Mouse (Mus musculus): Measurements from ENCODE around the gene Ucma. TPM values are rescaled to one million over a fixed set of nuclear protein-coding genes. Genes with fewer than 3 reads are reported as not detected.
"Not testable (repeated sequence)": the region's sequence is repeated elsewhere in the genome, so short reads cannot be mapped to it uniquely, and the experiment has no call there.

Gene Ucma
- total RNA-seq (2021), result not detected

DNA sequence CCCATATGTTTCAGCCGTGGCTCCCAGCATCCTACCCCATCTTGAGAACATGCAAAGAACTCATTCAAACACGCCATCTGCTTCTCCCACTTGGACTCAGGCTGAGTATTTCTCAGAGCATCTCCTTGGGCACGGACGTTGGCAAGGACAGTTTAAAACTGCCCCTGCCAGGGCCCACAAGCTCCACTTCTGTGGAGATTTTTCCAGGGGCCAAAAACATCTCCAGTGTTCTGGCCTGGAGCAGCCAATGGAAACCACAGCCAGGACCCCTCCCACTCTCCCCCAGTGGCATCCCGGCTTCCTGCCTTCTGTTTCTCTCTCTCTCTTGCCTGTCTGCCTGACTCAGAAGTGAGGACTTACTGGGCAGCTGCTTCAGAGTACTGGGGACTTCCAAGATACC, at the start of gene Ucma:
TSS of gene Ucma (plus strand) at position 316 of the 400 bp plus-strand sequence.
- no peak for DNase-seq

DNA sequence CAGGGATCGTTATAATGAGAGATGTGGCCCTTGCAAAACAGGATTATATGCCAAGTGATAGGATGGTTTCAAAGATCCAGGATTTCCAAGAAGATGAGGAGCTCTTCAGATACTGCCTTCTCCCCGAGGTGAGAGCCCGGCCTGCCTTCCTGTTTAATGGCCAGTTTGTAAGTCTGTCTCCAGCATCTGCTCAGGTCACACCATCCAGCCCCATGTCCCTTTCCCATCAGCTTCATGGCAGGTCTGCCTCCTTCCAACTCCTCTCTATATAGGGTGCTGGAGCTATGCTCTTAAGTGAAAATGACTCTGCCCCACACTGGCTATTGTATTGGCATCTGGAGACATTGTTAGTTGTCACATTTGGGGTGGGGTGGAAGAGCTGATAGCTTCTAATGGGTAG, 48.5 kb upstream of the Ucma start:
- DNase-seq, result no peak

DNA sequence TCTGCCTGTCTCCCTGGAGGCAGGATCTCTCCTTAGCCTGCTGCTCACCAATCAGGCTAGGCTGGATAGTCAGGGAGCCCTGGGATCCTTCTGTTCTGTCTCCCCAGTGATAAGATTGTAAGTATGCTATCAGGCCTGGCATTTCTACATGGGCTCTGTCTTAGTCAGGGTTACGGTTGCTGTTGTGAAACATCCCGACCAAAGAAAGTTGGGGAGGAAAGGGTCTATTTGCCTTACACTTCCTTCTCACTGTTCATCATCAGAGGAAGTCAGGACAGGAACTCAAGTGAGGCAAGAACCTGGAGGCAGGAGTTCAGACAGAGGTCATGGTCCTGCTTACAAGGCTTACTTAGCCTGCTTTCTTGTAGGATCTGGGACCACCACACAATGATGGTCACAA, 46.7 kb upstream of the Ucma start:
- no peak for DNase-seq

DNA sequence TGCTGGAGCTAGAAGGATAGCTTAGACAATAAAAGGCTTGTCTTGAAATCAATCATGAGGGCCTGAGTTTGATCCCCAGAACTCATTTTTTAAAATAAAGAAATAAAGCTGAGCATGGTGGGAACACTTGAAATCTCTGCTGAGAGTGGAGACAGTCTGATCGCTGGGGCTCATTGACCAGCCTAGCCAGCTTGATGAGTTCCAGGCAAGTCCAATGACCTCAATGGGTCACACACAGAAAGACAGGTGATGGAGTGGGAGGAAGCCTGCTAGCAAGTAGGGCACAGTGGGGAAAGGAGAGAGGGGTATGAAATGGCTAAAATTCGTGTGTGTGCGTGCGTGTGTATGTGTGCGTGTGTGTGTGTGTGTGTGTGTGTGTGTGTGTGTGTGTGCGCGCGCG, 41.4 kb upstream of the Ucma start:
- no peak for DNase-seq

DNA sequence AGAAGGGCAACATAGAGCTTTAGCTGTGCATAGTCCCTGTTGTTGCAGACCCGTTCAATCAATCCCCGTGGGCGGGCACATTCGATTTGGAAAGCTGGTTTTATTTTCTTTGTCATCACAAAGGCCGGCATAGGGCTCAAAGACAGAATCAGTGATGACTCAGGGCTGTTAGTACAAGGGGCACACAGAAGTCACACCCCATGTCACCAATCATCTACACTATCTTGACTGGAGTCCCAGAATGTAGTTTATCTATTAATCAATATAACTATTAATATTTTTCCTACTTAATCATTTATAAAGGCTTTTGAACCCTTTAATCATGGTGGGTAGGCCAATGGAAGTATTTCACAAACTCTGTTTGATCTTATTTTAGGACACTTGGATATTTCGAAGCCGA, 38.0 kb upstream of the Ucma start:
- DNase-seq, result no peak

DNA sequence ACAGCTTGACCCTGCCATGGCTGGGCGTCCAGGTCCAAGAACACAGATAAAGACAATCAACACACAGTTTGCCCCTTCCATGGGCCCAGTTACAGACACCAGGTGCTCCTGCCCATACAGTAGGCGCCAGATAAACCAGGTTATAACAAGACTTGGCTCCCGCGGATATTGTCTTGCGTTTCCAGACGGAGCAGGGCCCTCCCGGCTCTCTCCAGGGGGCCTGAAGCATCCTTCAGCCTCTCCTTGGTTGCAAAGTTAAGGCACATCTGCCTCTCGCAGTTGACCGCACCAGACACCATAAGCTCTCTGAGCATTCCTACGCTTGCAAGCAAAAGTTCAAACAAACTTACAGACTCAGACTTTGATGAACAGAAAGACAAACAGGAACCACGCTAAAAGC, 35.1 kb upstream of the Ucma start:
- DNase-seq, result no peak

DNA sequence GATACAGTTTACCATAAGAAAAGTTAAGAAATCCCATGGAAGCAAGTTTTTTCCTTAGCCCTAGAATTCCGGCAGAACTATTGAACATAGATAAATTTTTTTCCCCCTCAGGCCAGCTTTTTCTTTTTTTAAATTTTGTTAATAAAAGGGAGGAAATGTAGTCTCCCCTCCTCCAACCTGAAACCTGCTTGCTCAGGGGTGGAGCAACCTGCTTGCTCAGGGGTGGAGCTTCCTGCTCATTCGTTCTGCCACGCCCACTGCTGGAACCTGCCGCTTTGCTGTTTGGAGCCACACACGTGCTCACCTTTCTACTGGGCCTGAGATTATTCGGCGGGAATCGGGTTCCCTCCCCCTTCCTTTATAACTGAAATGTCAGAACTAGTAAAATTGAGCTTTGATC, 26.2 kb upstream of the Ucma start:
- not testable (repeated sequence) for DNase-seq

DNA sequence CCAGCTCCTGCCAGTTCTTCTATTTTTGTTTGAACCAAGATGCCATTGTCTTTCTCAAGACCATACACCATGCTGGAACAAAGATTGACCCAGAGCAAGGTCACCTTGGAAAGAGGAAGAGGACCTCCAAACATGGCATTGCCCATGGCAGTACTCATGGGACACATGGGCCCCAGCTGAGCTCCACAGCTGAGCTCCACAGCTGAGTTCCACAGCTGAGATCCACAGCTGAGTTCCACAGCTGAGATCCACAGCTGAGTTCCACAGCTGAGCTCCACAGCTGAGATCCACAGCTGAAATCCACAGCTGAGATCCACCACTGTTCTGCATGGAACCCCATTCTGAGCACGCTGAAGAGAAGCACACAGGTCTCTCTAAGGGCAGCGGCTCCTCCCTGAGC, 24.9 kb upstream of the Ucma start:
- no peak for DNase-seq

DNA sequence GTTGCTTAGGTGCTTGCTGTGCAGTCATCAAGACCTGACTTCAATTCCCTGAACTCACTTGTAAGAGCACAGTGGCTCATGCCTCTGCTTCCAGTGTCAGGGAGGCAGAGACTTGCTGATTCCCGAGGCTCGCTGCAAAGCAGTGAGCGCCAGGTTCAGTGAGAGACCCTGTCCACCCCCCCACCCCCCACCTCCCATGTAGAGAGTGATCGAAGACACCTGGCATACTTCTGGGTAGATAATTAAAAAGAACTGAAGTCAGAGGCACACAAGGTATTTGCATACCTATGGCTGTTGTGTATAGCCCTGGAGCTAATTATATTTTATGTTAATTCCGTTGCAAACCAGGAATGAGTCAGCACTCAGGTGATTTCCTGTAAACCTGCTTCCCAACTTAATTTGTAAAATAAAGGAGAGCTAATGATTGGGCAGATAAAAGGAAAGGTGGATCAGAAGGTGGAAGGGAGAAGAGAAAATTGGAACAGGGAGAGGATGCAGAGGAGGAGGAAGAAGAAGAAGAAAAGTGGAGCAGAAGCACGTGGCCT, 21.6 kb upstream of the Ucma start:
- no peak for DNase-seq

DNA sequence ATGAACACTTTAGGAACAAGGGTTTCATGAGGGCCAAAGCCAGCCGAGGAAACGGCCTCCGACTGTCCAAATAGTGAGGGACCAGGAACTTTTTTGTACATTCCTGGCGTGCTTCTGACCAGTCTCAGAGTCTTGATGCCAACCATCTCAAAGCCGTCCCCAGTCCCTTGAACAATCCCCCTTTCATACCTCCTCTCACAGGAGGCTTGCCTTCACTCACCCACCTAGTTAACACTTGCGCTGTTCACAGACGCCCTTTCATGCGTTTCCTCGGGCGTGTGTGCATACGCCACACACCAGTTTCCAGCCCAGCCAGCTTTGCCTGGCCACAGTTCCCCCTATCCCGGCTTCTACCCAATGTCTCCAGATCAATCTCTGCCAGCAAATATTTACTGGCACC, 17.9 kb upstream of the Ucma start:
- no peak for DNase-seq

DNA sequence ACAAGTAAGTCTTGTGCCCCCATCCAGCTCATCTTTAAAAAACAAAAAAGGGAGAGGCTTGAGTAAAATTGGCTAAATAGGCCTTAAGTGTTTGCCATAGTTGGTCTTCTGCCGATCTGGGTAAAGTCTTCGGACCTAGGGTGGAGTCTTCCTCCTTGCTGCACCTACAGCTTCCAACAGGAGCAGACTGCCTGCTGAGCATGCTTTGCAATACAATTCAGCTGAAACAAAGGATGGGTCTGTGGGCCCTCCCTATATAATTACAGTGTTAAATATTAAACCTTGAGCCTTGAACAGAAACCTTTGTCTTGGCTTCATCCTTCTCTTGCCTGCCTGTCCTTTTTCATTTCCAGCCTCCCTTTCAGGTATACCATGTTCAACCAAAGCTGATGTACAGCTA, 8.1 kb upstream of the Ucma start:
- no peak for DNase-seq

DNA sequence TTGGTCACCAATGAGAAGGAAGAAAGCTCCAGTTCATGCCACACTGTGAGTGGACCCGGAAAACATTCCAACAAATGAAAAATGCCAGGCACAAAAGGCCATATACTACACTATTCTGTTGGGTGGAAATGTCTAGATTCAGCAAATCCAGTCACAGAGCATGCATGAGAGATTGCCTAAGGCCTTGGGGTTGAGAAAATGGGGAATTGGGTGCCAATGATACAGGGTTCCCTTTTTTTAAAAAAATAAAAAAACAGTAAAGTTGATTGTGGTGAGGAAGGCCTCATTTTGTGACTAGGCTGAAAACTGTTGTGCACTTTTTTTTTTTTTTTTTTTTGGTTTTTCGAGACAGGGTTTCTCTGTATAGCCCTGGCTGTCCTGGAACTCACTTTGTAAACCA, 6.8 kb upstream of the Ucma start:
- no peak for DNase-seq

DNA sequence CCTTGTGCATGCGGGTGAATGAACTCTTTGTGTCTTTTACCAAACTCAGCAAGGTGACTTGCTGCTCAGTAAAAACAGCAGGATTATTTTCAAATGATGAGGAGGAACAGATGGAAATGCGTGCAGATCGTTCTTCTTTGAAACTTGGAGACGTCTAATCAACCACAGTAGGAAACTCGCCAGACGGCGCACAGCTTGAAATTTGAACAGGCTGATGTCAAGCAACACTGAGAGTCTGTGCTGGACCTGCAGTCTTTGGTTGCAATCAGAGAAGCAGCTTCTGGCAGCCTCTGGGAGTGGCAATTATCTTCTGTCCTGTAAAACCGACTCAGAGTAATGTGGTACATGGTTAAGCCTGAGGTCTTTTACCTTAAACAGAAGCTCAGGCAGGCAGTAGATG, 2.2 kb downstream of the Ucma start:
- DNase-seq, result no peak

DNA sequence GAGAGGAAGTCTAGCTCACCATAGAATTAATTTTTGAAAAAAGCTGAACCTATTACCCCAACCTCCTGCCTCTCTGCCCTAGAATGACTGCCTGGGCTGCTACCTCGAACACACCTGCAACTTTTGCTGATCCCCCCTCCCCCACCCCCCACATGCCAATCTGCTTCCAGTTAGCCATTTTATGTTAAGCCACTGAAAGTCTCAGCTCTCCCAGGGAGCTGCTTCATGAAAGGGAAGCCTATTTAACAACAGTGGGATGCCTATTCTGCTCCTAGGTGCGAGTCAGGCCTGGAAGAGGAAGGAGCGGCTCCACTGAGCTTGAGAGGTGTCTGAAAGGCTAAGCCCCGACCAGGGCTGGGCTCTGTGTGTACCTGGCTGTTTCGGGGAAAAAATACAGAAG, 8.1 kb downstream of the Ucma start:
- DNase-seq, result no peak

DNA sequence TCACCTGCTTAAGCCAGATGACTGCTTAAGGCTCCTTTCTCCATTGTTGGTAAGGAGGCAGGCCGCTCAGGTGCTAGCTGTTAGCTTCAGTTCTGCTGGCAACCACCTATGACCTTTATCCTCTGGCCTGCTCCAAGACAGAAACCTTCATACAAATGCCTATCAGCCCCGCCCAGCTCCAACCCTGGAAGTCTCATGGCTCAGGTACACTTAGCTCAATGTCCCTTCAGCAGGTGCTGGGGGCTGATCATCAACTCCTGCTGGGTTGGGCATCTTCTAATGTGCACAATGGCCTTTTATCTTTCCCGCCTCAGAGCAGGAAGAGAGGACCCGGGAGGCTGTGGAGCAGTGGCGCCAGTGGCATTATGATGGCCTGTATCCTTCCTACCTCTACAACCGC, 9.1 kb downstream of the Ucma start:
- DNase-seq, result no peak

DNA sequence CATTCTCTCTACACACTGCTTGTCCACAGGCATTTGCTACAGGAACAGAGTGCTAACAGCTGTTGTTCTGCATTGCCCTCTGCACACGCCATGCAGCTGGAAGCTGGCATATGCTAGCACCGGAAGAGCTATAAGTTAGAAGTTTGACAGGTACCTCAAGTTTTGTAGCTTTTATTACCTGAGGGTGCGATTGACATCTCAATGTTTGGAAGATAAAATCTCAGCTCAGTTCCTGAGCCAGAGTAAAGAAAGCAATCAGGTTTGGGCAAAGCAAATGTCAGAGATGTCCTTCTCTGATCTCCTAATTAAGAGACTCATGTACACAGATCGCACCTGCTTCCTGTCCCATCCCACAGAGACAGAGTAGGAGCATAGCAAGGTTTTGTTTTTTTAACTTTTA, 10.9 kb downstream of the Ucma start:
- no peak for DNase-seq

DNA sequence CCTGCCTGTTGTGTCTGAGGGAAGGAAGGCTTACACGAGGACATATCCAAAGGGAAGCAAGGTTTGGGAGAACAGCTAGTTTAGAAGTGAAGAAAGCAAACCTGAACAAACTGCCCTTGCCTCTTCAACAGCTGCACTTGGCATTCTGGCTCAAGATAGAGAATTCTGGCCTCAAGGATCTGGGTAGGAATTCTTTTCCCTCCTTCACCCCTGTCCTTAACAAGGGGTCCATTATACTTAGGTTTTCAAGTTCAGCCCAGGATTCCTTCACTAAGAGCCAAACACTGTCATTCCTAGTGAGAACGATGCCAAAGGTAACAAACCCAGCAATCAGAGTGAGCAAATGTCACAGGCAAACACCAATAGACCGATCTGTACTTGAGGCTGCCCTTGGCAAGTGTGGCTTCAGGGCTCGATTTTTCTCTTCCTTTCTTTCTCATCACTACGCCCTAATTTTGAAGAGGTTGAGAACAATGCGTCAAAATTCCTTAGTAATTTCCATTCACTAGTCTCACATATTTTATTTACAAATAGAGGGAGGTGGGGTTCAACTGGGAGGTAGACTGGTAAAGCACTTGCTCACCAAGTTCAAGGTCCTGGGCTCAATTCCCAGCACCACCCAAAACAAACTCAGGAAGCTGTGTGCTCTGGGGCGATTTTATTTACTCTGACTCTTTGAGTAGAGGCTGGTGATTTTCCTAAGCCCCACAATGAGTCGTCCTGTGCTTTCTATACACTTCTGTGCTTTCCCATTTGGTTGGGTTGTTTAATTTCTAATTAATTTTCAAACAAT, 11.7 kb downstream of the Ucma start:
- DNase-seq, result no peak

DNA sequence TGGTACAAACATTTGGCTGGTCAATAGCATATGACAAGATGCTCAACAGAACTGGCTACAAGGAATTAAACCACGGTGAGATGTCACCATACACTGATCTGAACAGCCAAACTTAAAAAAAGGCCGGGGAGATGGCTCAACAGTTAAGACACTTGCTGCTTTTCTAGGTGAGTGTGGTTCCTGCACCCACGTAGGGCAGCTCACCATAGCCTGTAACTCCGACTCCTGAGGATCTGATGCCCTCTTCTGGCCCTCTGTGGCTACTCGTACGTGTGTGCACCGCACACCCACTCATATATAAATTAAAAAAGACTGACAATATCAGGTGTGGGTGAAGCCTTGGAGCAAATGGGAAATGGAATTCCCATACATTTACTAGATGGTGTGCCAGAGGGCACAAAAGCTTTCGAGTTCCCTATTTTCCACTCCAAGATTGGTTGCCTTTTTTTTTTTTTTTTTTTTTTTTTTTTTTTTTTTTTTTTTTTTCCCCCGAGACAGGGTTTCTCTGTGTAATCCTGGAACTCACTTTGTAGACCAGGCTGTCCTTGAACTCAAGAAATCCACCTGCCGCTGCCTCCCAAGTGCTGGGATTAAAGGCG, 13.0 kb downstream of the Ucma start:
- no peak for DNase-seq

DNA sequence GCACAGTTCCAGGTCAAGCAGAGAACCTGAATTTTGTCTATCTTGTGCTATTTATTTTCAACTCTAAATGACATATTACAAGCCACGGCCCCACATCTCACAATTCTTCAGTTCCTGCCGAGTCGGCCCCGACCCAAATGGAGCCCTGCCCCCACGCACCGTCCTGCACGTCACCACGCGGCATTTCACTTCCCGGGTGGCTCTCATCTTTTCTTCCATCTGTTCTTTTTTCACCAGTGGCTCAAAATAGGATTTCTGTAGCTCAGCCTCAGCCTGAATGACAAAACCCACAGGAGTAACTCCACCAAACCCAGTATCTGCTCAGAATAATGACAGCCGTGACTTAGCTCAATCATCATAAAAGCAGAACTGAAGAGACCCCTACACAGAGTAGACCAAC, 17.7 kb downstream of the Ucma start:
- no peak for DNase-seq

DNA sequence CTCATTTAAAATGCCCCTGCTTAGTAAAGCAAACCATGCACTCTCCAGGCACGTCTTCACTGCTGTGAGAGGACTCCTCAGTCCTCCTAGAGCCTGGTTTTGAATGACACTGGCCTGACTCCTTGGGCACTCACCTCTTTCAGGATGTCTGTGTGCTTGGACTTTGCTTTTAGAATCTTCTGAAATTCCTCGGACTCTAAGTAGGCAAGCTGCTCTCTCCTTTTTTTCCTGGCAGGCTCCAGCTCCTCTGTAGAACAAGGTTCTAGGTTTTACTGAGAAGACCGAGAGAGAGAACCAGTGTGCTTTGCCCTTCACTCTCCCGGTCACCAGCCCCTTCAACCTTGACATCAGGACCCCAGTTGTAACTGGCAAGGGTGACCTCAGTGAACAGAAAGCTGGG, 18.5 kb downstream of the Ucma start:
- no peak for DNase-seq

DNA sequence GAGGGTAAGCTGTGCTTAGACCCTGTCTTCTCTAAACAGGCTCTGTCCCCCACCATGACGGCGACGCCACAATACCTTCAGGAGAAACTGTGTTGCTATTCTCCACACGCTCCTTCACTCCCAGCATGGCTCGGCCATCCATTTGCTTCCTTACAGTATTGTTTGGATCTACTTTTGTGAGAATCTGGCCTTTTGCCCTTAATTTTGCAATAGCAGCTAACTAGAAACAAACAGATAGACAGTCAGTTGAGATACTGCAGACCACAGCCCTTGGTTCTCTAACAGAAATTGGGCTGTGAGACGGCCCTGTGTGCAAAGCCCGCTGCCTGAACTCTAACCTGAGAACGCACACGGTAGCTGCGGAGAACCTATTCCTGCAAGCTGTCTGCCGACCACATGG, 19.7 kb downstream of the Ucma start:
- no peak for DNase-seq

DNA sequence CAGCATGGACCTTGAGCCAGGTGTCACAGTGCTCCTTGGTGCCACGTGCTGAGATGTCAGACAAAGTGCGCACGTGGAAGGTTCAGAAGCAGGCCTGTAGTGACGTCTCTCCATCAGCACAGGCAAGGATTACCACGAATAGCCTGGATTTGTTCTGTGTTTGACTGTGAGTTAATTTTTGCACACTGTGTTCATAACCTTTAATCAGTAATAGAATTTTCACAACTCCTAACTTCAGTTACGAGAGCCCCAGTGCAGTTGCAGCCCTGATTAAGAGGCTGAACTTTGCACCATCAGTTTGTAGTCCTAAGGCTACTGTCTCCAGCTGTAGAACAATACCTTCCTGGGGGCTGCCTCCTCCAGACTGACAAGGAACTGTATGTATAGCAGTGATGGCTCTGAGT, 20.5 kb downstream of the Ucma start:
- no peak for DNase-seq

DNA sequence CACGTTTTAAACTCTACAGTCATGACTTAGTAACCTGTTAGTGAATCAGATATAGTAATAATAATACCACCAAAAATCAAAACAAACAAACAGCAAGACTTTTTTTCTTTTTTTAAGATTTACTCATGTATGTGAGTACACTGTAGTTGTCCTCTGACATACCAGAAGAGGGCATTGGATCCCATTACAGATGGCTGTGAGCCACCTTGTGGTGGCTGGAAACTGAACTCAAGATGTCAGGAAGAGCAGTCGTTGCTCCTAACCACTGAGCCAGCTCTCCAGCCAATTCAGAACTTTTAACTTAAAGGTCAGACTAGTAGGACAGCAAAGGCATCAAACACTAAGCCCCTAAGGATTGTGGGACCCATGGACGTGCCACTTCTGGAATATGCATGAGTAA, 23.0 kb downstream of the Ucma start:
- no peak for DNase-seq

DNA sequence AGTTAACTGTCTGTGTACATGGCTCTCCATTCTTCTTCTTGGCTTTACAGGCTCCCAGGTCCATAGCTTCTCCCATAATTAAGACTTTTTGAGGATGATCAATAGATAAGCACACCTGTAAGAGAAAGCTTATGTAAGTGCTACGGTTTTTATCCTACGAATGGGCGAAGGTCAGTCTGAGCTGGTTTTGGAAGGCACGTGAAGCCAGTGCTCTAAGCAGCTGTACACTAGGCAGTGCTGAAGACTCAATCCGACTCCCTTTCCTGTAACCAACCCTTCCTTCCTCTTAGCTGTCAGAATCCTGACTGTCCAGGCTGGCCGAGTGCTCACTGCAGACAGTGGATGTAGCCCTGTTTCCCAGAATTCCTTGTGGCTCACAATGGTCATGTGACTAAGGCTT, 25.3 kb downstream of the Ucma start:
- DNase-seq, result no peak

Data from heart, postnatal 4 days (tissue).